Mouse (Mus musculus) ES-Bruce4 (cell line): Measurements from ENCODE around the gene Brat1. TPM values are rescaled to one million over a fixed set of nuclear protein-coding genes. Genes with fewer than 3 reads are reported as not detected.

ENCODE experiments used
- H3K27ac ChIP-seq: 2 replicates; pipeline ENCODE4 v1.5.1; 2012; ENCODE audit warnings: low read length, inconsistent platforms; ENCODE audit not compliant: insufficient read depth
- H3K27me3 ChIP-seq: 2 replicates; pipeline ENCODE4 v1.6.1; 2012; ENCODE audit warnings: mild to moderate bottlenecking, low read length, inconsistent platforms; ENCODE audit not compliant: control insufficient read depth, poor library complexity, insufficient read depth, severe bottlenecking
- H3K36me3 ChIP-seq: 2 replicates; pipeline ENCODE4 v1.6.1; 2012; ENCODE audit warnings: inconsistent platforms, mild to moderate bottlenecking, low read length, moderate library complexity; ENCODE audit not compliant: control insufficient read depth, poor library complexity, insufficient read depth, severe bottlenecking
- H3K4me1 ChIP-seq: one replicate; pipeline ENCODE4 v1.8.1; 2011; ENCODE audit warnings: low read length; ENCODE audit not compliant: control insufficient read depth, insufficient read depth
- H3K4me3 ChIP-seq: 2 replicates; pipeline ENCODE4 v1.5.1; 2011; ENCODE audit warnings: low read depth, mild to moderate bottlenecking, low read length
- H3K9ac ChIP-seq: 2 replicates; pipeline ENCODE4 v1.6.1; 2012; ENCODE audit warnings: low read depth, mild to moderate bottlenecking, inconsistent platforms; ENCODE audit not compliant: poor library complexity, severe bottlenecking
- H3K9me3 ChIP-seq: replicated peaks from 2 replicates; pipeline ENCODE4 v1.6.1; 2012; ENCODE audit warnings: mild to moderate bottlenecking, low read length, inconsistent platforms; ENCODE audit not compliant: control insufficient read depth, poor library complexity, insufficient read depth, severe bottlenecking
- CTCF ChIP-seq: IDR thresholded peaks from one replicate; pipeline ENCODE4 v1.8.1; 2011; ENCODE audit warnings: low read depth, low read length
- EP300 ChIP-seq: IDR thresholded peaks from 2 replicates; pipeline ENCODE4 v1.6.1; 2011; ENCODE audit warnings: low read depth, low read length; ENCODE audit not compliant: insufficient read depth
- POLR2A ChIP-seq: IDR thresholded peaks from one replicate; pipeline ENCODE4 v1.8.1; 2011; ENCODE audit warnings: low read length; ENCODE audit not compliant: insufficient read depth
- polyA plus RNA-seq: library from polyadenylated mRNA; stranded (reverse); fragments of >200 nt; gene quantifications from 2 replicates; pipeline ENCODE4 v1.2.4, GENCODE M21; 2011; ENCODE audit warnings: low read depth; ENCODE audit not compliant: missing spikeins, insufficient read depth, insufficient read length

Brat1 gene
- polyA plus RNA-seq, 1 experiment: 9.3 TPM

DNA sequence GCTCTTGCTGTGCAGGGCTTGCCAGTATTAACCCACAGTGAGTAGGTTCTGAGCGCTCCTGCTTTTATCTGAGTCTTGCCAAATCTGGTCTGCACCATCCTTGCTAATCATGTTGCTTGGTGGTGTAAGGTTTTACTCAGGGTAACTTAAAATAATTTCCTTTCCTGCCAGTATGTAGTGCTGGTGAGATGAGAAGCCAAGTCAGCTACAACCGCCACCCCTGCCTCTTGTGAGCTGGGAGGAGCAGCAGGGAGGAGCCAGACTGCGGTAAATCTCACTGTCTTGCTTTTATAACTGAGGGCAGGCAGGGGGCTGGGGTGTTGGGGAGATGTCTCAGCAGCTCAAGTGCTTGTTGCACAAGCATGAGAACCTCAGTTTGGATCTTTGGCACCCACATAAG is 16.4 kb upstream of the Brat1 start:
- no peak for TF ChIP-seq EP300
- TF ChIP-seq POLR2A: no peak
- no peak for TF ChIP-seq CTCF
- no peaks in the 10 kb centered on the region for H3K27me3 ChIP-seq
- H3K9ac ChIP-seq: no peak overlapping the region
- no peak overlapping the region for H3K27ac ChIP-seq
- no peak overlapping the region for H3K4me3 ChIP-seq
- no peaks in the 10 kb centered on the region for H3K9me3 ChIP-seq
- H3K4me1 ChIP-seq: no peaks in the 10 kb centered on the region
- H3K36me3 ChIP-seq: no peaks in the 10 kb centered on the region

DNA sequence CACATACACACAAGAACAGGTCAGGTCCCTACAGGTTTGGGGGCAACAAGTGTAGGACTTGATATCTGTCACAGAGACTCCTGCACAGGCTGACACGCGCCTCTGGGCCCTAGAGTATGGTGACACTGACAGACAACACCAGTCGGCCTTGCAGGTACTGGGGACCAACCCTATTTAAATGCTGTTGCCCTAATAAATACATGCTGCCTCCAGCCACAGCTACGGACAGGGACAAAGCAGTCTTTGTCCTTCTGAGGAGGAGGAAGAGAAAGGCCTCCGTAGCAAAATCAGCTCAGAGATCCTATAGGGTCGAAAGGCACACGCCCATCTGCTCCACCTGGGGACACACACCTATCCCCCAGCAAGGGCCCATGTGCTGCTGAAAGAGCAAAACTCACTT is 8.8 kb upstream of the Brat1 start:
- H3K4me3 ChIP-seq: no peak overlapping the region
- H3K9ac ChIP-seq: no peak overlapping the region
- H3K27ac ChIP-seq: no peak overlapping the region
- H3K9me3 ChIP-seq: no peaks in the 10 kb centered on the region
- H3K36me3 ChIP-seq: no peaks in the 10 kb centered on the region
- no peaks in the 10 kb centered on the region for H3K27me3 ChIP-seq
- H3K4me1 ChIP-seq: peaks cover 3% of the 10 kb centered on the region
- TF ChIP-seq CTCF: no peak
- TF ChIP-seq POLR2A: no peak
- TF ChIP-seq EP300: no peak

DNA sequence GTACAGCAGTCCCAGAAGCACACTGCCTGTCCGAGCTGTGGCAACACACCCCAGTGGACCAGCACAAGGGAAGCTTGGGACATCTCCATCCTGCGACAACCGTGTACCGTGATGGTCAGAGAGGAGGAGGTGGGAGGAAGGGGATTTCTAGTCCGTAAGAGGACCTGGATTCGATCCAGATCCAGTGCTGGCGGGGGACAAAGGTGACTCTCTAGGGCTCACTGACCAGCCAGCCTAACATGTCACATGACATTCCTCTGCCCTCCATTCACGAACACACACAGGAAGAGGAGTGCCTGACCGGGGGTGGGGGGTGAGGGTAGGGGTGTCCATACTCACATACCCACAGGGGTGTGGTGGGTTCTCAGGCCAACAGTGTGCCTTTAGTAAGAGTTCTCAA is 5.0 kb upstream of the Brat1 start:
- H3K27ac ChIP-seq: no peak overlapping the region
- TF ChIP-seq POLR2A (no peak), EP300 (no peak), CTCF (no peak)
- H3K36me3 ChIP-seq: no peaks in the 10 kb centered on the region
- H3K4me1 ChIP-seq: peaks cover 3% of the 10 kb centered on the region
- no peak overlapping the region for H3K4me3 ChIP-seq
- H3K9ac ChIP-seq: no peak overlapping the region
- H3K27me3 ChIP-seq: no peaks in the 10 kb centered on the region
- no peaks in the 10 kb centered on the region for H3K9me3 ChIP-seq

DNA sequence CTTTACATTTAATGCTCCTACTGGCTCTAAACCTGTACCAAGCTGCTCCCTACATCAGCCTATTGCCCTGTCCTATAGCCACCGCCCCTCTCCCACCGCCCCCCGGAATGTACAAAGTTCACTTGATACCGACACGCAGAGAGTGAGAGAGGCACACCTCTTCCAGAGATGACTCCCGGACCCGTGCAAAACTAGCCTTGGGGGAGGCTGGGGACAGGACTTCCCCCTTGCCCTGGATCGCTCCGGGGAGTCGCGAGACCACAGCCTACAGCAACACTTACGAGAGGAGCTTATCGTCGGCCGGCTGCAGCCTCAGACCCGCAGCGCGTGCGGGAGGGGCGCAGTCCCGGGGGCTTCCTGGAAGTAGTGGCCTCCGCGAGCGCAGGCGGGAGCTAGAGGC is 3.1 kb upstream of the Brat1 start:
- Histone ChIP-seq H3K36me3 (no peaks in the 10 kb centered on the region), H3K9me3 (no peaks in the 10 kb centered on the region), H3K27me3 (no peaks in the 10 kb centered on the region), H3K27ac (no peak overlapping the region), H3K4me1 (peaks cover 3% of the 10 kb centered on the region), H3K9ac (peak overlapping the region; percentile 45), H3K4me3 (peak overlapping the region; percentile 90)
- TF ChIP-seq POLR2A (no peak), CTCF (no peak), EP300 (no peak)

DNA sequence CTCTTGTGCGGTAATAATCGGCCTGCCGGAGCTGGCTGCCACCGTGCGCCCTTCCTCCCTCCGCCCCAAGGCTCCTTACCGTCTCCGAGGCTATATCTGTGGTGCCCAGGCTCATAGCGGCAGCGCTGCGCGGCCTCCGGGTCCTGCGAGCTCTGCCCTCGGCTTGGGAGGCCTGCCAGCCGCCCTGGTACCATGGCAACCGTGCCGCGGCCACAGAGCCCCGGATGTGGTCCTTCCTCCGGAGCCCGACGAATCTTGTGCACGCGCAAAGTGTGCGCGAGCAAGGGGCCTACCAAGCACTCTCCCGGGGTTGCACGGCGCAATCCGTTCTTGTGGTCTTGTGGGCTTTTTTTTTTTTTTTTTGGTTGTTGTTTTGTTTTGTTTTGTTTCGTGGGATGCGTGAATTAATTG is 2.7 kb upstream of the Brat1 start, which contains the start of gene Iqce:
Gene Iqce, minus strand, starts transcription at position 276 of the 411 bp plus-strand sequence.
- TF ChIP-seq EP300 (no peak), POLR2A (peak; percentile 36)
- Histone ChIP-seq H3K27me3 (no peaks in the 10 kb centered on the region), H3K36me3 (no peaks in the 10 kb centered on the region), H3K27ac (peak within 1 kb of the TSS; percentile 56), H3K9ac (peak within 1 kb of the TSS; percentile 45), H3K4me1 (peaks cover 3% of the 10 kb centered on the region), H3K4me3 (peak within 1 kb of the TSS; percentile 90), H3K9me3 (no peaks in the 10 kb centered on the region)

DNA sequence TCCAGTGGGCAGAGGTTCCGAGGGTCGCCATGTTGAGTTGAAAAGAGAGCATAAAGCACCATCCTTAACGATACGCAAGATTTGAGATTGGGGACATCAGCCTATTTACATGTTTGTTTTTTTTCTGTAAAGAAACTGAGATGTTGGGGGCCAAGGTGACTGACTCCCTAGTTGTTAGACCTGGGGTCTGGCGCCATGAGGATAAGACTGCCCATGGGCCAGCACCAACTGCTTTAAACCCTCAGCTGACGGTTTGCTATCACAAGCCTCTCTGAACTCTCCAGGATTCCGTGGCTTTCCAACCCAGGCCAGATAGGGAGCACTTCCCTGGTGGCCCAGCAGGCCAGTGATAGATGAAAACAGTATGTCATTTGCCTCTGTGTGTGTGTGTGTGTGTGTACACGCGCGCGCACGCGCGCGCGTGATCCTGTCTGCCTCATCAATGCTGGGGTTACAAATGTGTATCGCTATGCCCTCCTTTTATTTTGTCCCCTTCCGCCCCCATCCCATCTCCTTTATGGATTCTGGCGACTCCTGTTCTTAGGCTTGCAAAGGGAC is 2.1 kb upstream of the Brat1 start:
- Histone ChIP-seq H3K36me3 (no peaks in the 10 kb centered on the region), H3K27me3 (no peaks in the 10 kb centered on the region), H3K4me1 (peaks cover 3% of the 10 kb centered on the region), H3K9ac (peak overlapping the region; percentile 45), H3K27ac (peak overlapping the region; percentile 56), H3K9me3 (no peaks in the 10 kb centered on the region), H3K4me3 (peak overlapping the region; percentile 90)
- TF ChIP-seq EP300 (no peak), CTCF (no peak), POLR2A (no peak)
